Mouse (Mus musculus): ENCODE measurements around the gene Megf11.

DNA sequence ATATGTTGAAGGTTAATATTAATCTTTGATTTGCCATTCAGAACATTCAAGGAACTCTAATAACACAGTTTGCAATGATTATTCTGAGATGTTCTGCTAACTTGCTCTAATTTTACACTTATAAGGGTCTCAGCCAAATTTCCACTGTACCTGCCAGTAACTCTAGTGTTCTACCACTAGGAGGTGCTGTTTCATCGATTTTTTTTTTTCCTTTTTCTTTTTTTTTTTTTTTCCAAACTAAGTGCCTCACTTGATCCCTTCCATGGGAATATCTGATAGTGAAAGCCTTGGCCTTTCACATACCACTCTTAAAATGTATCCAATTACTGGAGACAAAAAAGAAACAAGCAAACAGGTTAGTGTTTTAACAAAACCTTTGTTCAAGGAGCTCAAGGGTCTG is 38.0 kb upstream of the Megf11 start:
- TF ChIP-seq CTCF (IDR thresholded peaks at IDR 0.05; ENCODE audit: extremely low read depth, insufficient read depth, low read length) (no peak), POLR2A (IDR thresholded peaks at IDR 0.05; ENCODE audit: extremely low read depth, insufficient read depth, low read length) (no peak)
